ENCODE assay signal across 8 mouse cellular contexts in genomic region chr10:40629656-40630311, GRCm38 (mm10). TPM values are rescaled to one million over a fixed set of nuclear protein-coding genes. Genes with fewer than 3 reads are reported as not detected.
A peak's percentile ranks its signal among the peaks of the same experiment; 100 is the strongest.
DNase-seq lines count a peak whose midpoint lies in the region; ATAC-seq lines count a peak whose summit lies in the region.

Ddo (plus strand) TSS chr10:40630011.

- H3K4me2 ChIP-seq in embryonic facial prominence, embryonic 11.5 days (ENCODE audit: low read depth, low read length), result 0 out of 2 replicates have a peak within 1 kb of the TSS, but pooled peaks have one; percentile 13

- no peaks in the 10 kb centered on the region for H3K27me3 ChIP-seq in embryonic facial prominence, embryonic 11.5 days (ENCODE audit: control insufficient read depth, insufficient read depth, low read length)
- H3K27me3 ChIP-seq in embryonic facial prominence, embryonic 10.5 days (replicated peaks; ENCODE audit: low read depth, poor library complexity, severe bottlenecking), result no peaks in the 10 kb centered on the region

- H3K9me3 ChIP-seq in embryonic facial prominence, embryonic 11.5 days (replicated peaks; ENCODE audit: control insufficient read depth, low read length), result no peaks in the 10 kb centered on the region
- H3K9me3 ChIP-seq in embryonic facial prominence, embryonic 10.5 days, result peaks cover 3% of the 10 kb centered on the region; the same call in 1 of the 2 replicates

- H3K27ac ChIP-seq in embryonic facial prominence, embryonic 11.5 days (replicated peaks; ENCODE audit: low read depth, low read length), result no peak within 1 kb of the TSS
- H3K27ac ChIP-seq in embryonic facial prominence, embryonic 10.5 days (replicated peaks), result no peak within 1 kb of the TSS

- H3K36me3 ChIP-seq in embryonic facial prominence, embryonic 11.5 days (replicated peaks; ENCODE audit: control insufficient read depth, insufficient read depth, low read depth, low read length), result no peaks in the 10 kb centered on the region
- no peaks in the 10 kb centered on the region for H3K36me3 ChIP-seq in embryonic facial prominence, embryonic 10.5 days (replicated peaks)

- no peak within 1 kb of the TSS for H3K4me3 ChIP-seq in embryonic facial prominence, embryonic 11.5 days (ENCODE audit: low read depth, low read length)
- H3K4me3 ChIP-seq in embryonic facial prominence, embryonic 10.5 days, result no peak within 1 kb of the TSS

- no peak within 1 kb of the TSS for H3K9ac ChIP-seq in embryonic facial prominence, embryonic 11.5 days (replicated peaks; ENCODE audit: low read length)

- no peak for ATAC-seq in embryonic facial prominence, embryonic 11.5 days (replicated peaks; ENCODE audit: insufficient number of reproducible peaks, low FRiP score, low TSS enrichment, low read depth)

- no peak for DNase-seq in embryonic facial prominence, embryonic 11.5 days (ENCODE audit: low spot score)
- no peak for DNase-seq in embryonic facial prominence, embryonic 10.5 days (ENCODE audit: low spot score)
- DNase-seq in adrenal gland, postnatal 10 days, result peak; percentile 60
- DNase-seq in gastrocnemius, postnatal 10 days, result peak; percentile 23
- DNase-seq in kidney, adult 8-10 months, result peak; percentile 85 to 96
- peak; percentile 63 for DNase-seq in lung, postnatal 10 days
- no peak for DNase-seq in urinary bladder, postnatal 14 days (ENCODE audit: low spot score)
- DNase-seq in testis, postnatal 10 days (ENCODE audit: low spot score), result no peak

- WGBS in embryonic facial prominence, embryonic 11.5 days, result 76% methylated on average over 8 of the region's 8 CpGs
- WGBS in embryonic facial prominence, embryonic 10.5 days, result 77% methylated on average over 8 of the region's 8 CpGs

- no peaks in the 10 kb centered on the region for H3K4me1 ChIP-seq in embryonic facial prominence, embryonic 11.5 days (ENCODE audit: control insufficient read depth, insufficient read depth, low read length)
- H3K4me1 ChIP-seq in embryonic facial prominence, embryonic 10.5 days, result peaks cover 17% of the 10 kb centered on the region

RNA-seq across cellular contexts. Expression of gene Ddo, which starts in this region (rescaled TPM):
- 0.20 TPM in 1 of 2 replicates, not detected in the other for polyA plus RNA-seq in embryonic facial prominence, embryonic 11.5 days (2014; fragmentation: Nextera tagmentation; extraction: Ambion mirVana)
- polyA plus RNA-seq in embryonic facial prominence, embryonic 10.5 days (2016; fragmentation: Nextera tagmentation; extraction: Ambion mirVana), result 0.10 and 0.21 TPM in 2 replicates
- 10 to 100 TPM; 25.3 to 36.5 TPM for total RNA-seq in adrenal gland, postnatal 10 days (2021)
- 10 to 100 TPM; 22.3 to 25.7 TPM for total RNA-seq in gastrocnemius, postnatal 10 days (2021)

Comparison
In these comparisons a context has a peak if more than half of its experiments do, and no peak if none do; other contexts are left out.
1. DNase-seq: peak in adrenal gland, postnatal 10 days (single experiment), gastrocnemius, postnatal 10 days (single experiment), kidney, adult 8-10 months (2 of 2) and lung, postnatal 10 days (single experiment); none in embryonic facial prominence, embryonic 11.5 days (single experiment), embryonic facial prominence, embryonic 10.5 days (single experiment), urinary bladder, postnatal 14 days (single experiment) and testis, postnatal 10 days (single experiment).